Mouse (Mus musculus) bone marrow, adult 2 months (tissue): Measurements from ENCODE around the gene Ckap4.

Experiments
- CTCF ChIP-seq: fragments of 200-500 bp; IDR thresholded peaks from 2 replicates; pipeline ENCODE4 v1.5.1; 2011; ENCODE audit warnings: low read length, control low read depth; ENCODE audit not compliant: control insufficient read depth, insufficient read depth
- POLR2A ChIP-seq: fragments of 200-500 bp; IDR thresholded peaks from 2 replicates; pipeline ENCODE4 v1.6.1; 2011; ENCODE audit warnings: low read depth, mild to moderate bottlenecking, control low read depth, low read length, borderline replicate concordance; ENCODE audit not compliant: control insufficient read depth

DNA sequence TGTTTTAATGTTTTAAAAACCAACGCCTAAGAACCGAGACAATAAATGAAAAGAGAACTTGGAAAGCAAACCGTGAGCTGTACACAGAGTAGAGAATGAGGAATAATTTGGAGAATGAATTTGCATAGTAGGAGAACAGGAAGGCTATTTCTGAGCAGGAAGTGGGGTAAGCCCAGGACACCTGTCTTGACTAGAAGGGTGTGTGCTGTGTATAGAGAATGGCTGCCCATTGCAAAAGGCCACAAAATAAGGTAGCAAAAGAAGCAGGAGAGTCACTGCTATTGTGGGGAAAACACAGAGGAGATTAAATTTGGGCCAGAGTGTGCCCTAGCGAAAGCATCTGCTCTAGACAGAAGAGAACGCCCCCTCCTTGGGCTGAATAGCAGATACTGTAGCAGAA, 1.6 kb upstream of the Ckap4 start:
- TF ChIP-seq POLR2A (no peak), CTCF (no peak)
